Mouse (Mus musculus): Measurements from ENCODE around the gene Ppil6. TPM values are rescaled to one million over a fixed set of nuclear protein-coding genes. Genes with fewer than 3 reads are reported as not detected.

Ppil6 gene
- polyA plus RNA-seq, 1 experiment = not detected

DNA sequence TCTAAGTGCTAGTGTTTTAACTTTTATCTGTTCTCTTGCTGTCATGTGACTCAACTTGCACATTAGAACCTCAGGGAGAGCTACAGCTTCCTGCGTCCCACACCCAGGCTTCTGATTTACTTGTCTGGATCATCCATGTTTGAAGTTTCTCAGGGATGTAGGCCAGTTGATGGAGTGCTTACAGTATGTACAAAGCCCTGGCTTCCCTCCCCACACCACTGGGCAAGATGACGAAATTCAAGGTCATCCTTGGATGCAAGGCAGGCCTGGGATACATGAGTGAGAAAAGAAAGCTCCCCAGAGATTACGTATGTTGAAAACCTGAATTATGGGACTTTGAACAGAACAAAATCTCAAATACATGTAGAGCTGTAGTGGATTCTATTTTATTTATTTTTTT, 37.4 kb upstream of the Ppil6 start:
- Histone ChIP-seq H3K4me1 (ENCODE audit: control insufficient read depth, insufficient read depth, insufficient read length) (peaks cover 2% of the 10 kb centered on the region; the same call in 1 of the 2 replicates), H3K27ac (ENCODE audit: insufficient read depth, low read length) (no peak overlapping the region), H3K27me3 (ENCODE audit: control insufficient read depth, insufficient read depth, low read length) (no peaks in the 10 kb centered on the region), H3K36me3 (ENCODE audit: control insufficient read depth, insufficient read depth, low read length) (peaks cover 13% of the 10 kb centered on the region), H3K4me3 (ENCODE audit: extremely low read depth, insufficient read depth, insufficient read length) (no peak overlapping the region)
- TF ChIP-seq POLR2A (IDR thresholded peaks at IDR 0.05; ENCODE audit: low read depth, low read length) (no peak), CTCF (IDR thresholded peaks at IDR 0.05; ENCODE audit: extremely low read depth, insufficient read depth, insufficient read length, insufficient replicate concordance) (no peak)
- no peak for DNase-seq (ENCODE audit: low read depth in 1 of 2, low spot score in 2 of 2)
- WGBS = 92% methylated on average over 3 of the region's 3 CpGs

DNA sequence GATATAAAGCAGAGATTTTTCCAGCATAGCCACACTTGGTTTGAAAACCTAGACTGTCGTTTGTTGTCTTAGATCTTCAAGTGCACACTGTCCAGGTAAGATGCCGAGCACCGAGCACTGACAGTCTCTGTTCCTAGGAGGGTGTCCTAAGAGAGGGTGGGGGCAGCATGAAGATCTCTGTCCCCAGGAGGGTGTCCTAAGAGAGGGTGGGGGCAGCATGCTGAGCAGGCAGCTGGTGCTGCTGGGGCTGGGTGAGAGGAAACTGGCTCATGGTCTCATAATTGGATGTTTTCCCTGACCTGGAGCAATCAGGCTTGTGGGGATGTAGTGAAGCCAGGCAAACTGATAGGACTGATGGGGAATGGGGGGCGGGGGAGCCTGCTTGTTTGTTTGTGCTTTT, 30.2 kb upstream of the Ppil6 start:
- H3K27me3 ChIP-seq (ENCODE audit: control insufficient read depth, insufficient read depth, low read length) = no peaks in the 10 kb centered on the region
- H3K4me1 ChIP-seq (ENCODE audit: control insufficient read depth, insufficient read depth, insufficient read length) = no peaks in the 10 kb centered on the region
- H3K4me3 ChIP-seq (ENCODE audit: extremely low read depth, insufficient read depth, insufficient read length) = no peak overlapping the region
- H3K36me3 ChIP-seq (ENCODE audit: control insufficient read depth, insufficient read depth, low read length) = peaks cover 31% of the 10 kb centered on the region
- H3K27ac ChIP-seq (ENCODE audit: insufficient read depth, low read length) = no peak overlapping the region
- DNase-seq (ENCODE audit: low read depth in 1 of 2, low spot score in 2 of 2) = no peak
- 97% methylated on average over 4 of the region's 4 CpGs for WGBS
- TF ChIP-seq CTCF (IDR thresholded peaks at IDR 0.05; ENCODE audit: extremely low read depth, insufficient read depth, insufficient read length, insufficient replicate concordance) (no peak), POLR2A (IDR thresholded peaks at IDR 0.05; ENCODE audit: low read depth, low read length) (no peak)

DNA sequence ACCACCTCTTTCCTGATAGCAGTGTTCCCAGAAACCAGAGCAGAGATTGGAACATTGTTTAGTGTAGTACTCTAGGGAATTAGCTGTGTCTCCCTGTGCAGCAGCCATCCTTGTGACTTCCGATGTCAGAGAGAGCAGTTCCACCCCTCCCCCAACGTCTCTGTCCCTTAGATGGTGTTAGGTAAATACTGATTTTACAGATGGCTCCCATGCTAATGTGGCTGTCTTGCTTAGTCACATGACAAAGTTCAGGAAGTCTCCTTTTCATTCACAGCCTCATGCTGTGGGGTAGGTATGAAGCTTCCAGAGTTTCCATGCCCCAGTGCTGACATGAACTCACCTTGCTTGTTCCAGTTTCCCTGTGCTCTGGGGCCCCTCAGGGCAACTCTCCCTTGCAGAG, 29.7 kb upstream of the Ppil6 start:
- no peak for DNase-seq (ENCODE audit: low read depth in 1 of 2, low spot score in 2 of 2)
- H3K4me1 ChIP-seq (ENCODE audit: control insufficient read depth, insufficient read depth, insufficient read length) = no peaks in the 10 kb centered on the region
- H3K36me3 ChIP-seq (ENCODE audit: control insufficient read depth, insufficient read depth, low read length) = peaks cover 33% of the 10 kb centered on the region
- TF ChIP-seq CTCF (IDR thresholded peaks at IDR 0.05; ENCODE audit: extremely low read depth, insufficient read depth, insufficient read length, insufficient replicate concordance) (no peak), POLR2A (IDR thresholded peaks at IDR 0.05; ENCODE audit: low read depth, low read length) (no peak)
- H3K27me3 ChIP-seq (ENCODE audit: control insufficient read depth, insufficient read depth, low read length) = no peaks in the 10 kb centered on the region
- no peak overlapping the region for H3K4me3 ChIP-seq (ENCODE audit: extremely low read depth, insufficient read depth, insufficient read length)
- 76% methylated on average over 2 of the region's 2 CpGs for WGBS
- H3K27ac ChIP-seq (ENCODE audit: insufficient read depth, low read length) = no peak overlapping the region

DNA sequence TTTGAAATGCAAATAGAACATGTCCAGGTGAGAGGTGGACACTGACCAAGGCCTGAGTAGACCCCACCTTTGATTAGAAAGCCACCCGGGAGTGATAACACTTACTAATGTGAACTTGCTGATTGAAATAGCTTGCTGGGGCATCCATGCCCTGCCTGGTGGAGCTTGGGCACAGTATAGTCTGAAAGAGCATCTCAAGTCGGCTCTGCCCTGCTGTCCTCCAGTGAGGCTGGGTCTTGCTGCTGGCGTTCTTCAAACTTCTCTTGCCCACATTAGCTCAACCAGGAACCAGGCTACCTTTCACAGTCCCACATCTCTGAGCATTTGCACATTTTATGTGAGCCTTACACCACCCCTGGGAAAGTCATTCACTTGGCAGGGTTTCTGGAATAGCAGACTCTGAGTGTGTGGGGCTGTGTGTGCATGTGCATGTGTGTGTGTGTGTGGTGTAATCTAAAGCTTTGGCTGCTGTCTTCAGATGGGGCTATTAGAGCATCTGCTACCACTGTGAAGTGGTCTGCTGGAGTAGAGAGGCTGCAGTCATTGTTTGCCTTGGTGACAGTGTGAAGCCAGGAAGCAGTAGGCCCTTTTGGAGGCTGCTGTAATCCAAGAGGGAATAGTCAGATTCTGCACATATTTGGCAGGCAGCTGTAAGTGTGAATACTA, 29.0 kb upstream of the Ppil6 start:
- Histone ChIP-seq H3K4me3 (ENCODE audit: extremely low read depth, insufficient read depth, insufficient read length) (no peak overlapping the region), H3K4me1 (ENCODE audit: control insufficient read depth, insufficient read depth, insufficient read length) (no peaks in the 10 kb centered on the region), H3K27me3 (ENCODE audit: control insufficient read depth, insufficient read depth, low read length) (no peaks in the 10 kb centered on the region), H3K27ac (ENCODE audit: insufficient read depth, low read length) (no peak overlapping the region), H3K36me3 (ENCODE audit: control insufficient read depth, insufficient read depth, low read length) (peaks cover 32% of the 10 kb centered on the region)
- TF ChIP-seq POLR2A (IDR thresholded peaks at IDR 0.05; ENCODE audit: low read depth, low read length) (no peak), CTCF (IDR thresholded peaks at IDR 0.05; ENCODE audit: extremely low read depth, insufficient read depth, insufficient read length, insufficient replicate concordance) (no peak)
- DNase-seq (ENCODE audit: low read depth in 1 of 2, low spot score in 2 of 2) = no peak
- 97% methylated on average over 3 of the region's 3 CpGs for WGBS

DNA sequence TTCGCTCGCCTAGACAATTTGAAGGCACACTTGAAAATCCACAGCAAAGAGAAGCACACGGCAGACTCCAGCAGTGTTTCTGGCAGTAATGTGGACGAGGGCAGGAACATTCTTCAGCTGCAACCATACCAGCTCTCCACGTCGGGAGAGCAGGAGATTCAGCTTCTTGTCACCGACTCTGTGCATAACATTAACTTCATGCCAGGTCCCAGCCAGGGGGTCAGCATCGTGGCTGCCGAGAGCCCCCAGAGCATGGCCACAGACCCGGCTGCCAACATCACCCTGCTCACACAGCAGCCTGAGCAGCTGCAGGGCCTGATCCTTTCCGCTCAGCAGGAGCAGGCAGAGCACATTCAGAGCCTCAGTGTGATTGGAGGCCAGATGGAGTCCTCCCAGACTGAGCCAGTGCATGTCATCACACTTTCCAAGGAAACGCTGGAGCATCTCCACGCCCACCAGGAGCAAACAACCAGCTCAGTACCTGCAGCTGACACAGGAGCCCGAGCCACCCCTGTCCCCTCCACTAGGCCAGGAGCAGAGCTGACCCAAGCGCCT, 25.8 kb upstream of the Ppil6 start:
- Histone ChIP-seq H3K36me3 (ENCODE audit: control insufficient read depth, insufficient read depth, low read length) (peaks cover 19% of the 10 kb centered on the region), H3K4me1 (ENCODE audit: control insufficient read depth, insufficient read depth, insufficient read length) (no peaks in the 10 kb centered on the region), H3K27me3 (ENCODE audit: control insufficient read depth, insufficient read depth, low read length) (no peaks in the 10 kb centered on the region), H3K4me3 (ENCODE audit: extremely low read depth, insufficient read depth, insufficient read length) (no peak overlapping the region), H3K27ac (ENCODE audit: insufficient read depth, low read length) (no peak overlapping the region)
- 91% methylated on average over 15 of the region's 15 CpGs for WGBS
- TF ChIP-seq POLR2A (IDR thresholded peaks at IDR 0.05; ENCODE audit: low read depth, low read length) (no peak), CTCF (IDR thresholded peaks at IDR 0.05; ENCODE audit: extremely low read depth, insufficient read depth, insufficient read length, insufficient replicate concordance) (no peak)
- DNase-seq (ENCODE audit: low read depth in 1 of 2, low spot score in 2 of 2) = no peak

DNA sequence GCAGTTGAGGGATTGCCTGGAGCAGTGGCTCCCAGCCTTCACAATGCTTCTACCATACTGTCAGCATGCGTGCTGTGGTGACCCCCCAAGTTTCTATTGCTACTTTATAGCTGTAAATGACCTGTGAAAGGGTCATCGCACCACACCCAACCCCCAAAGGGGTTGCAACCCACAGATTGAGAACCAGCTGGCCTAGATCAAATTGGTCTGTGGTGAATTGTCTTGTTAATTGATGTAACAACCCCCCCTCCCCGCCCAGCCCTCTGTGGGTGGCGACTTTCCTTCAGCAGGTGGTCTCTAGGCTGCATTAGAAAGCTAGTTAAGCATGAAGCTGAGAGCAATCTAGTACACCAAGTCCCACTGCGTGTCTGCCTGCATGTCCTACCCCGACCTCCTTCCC, 22.9 kb upstream of the Ppil6 start:
- 91% methylated on average over 6 of the region's 6 CpGs for WGBS
- H3K4me1 ChIP-seq (ENCODE audit: control insufficient read depth, insufficient read depth, insufficient read length) = no peaks in the 10 kb centered on the region
- no peak overlapping the region for H3K27ac ChIP-seq (ENCODE audit: insufficient read depth, low read length)
- TF ChIP-seq CTCF (IDR thresholded peaks at IDR 0.05; ENCODE audit: extremely low read depth, insufficient read depth, insufficient read length, insufficient replicate concordance) (no peak), POLR2A (IDR thresholded peaks at IDR 0.05; ENCODE audit: low read depth, low read length) (no peak)
- H3K4me3 ChIP-seq (ENCODE audit: extremely low read depth, insufficient read depth, insufficient read length) = no peak overlapping the region
- no peaks in the 10 kb centered on the region for H3K27me3 ChIP-seq (ENCODE audit: control insufficient read depth, insufficient read depth, low read length)
- peaks cover 16% of the 10 kb centered on the region for H3K36me3 ChIP-seq (ENCODE audit: control insufficient read depth, insufficient read depth, low read length)
- no peak for DNase-seq (ENCODE audit: low read depth in 1 of 2, low spot score in 2 of 2)

DNA sequence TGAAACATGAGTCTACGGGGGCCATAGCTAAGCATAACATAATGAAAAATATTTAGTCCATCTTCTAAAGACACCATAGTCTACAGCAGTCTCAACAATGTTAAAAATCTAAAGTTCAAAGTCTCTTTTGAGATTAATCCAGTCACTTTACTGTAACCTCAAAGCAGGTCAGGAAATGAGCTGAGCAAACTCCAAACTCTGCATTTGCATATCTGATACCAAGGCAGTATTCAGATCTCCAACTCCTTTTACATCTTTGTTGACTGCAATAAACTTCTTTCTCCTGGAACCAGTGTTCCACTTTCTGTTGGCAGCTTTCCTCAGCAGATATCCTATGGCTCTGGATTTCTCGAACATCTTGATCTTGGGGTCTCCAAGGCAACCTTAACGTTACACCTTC, 19.5 kb upstream of the Ppil6 start:
- no peak for DNase-seq (ENCODE audit: low read depth in 1 of 2, low spot score in 2 of 2)
- WGBS = 85% methylated on average over 3 of the region's 3 CpGs

More for the DNA sequence above, 19.5 kb upstream of the Ppil6 start:
- no peaks in the 10 kb centered on the region for H3K27me3 ChIP-seq (ENCODE audit: control insufficient read depth, insufficient read depth, low read length)
- TF ChIP-seq POLR2A (IDR thresholded peaks at IDR 0.05; ENCODE audit: low read depth, low read length) = no peak
- no peak for TF ChIP-seq CTCF (IDR thresholded peaks at IDR 0.05; ENCODE audit: extremely low read depth, insufficient read depth, insufficient read length, insufficient replicate concordance)
- peaks cover under 1% of the 10 kb centered on the region; the same call in 1 of the 2 replicates for H3K36me3 ChIP-seq (ENCODE audit: control insufficient read depth, insufficient read depth, low read length)
- H3K4me3 ChIP-seq (ENCODE audit: extremely low read depth, insufficient read depth, insufficient read length) = no peak overlapping the region
- peaks cover 18% of the 10 kb centered on the region; the same call in 1 of the 2 replicates for H3K4me1 ChIP-seq (ENCODE audit: control insufficient read depth, insufficient read depth, insufficient read length)
- no peak overlapping the region for H3K27ac ChIP-seq (ENCODE audit: insufficient read depth, low read length)
